Mouse (Mus musculus): ENCODE data around the gene Kdm5a.

The Kdm5a gene

GRCm38 (mm10) chr6:120442171-120442749 lies 78.3 kb downstream of the Kdm5a start:
- no peak for DNase-seq (ENCODE audit: low spot score)

GRCm38 (mm10) chr6:120443363-120444355 lies 79.7 kb downstream of the Kdm5a start:
- no peak for DNase-seq (ENCODE audit: low spot score)

- no peak for DNase-seq (ENCODE audit: low spot score)
Observed at GRCm38 (mm10) chr6:120450208-120450607, 86.3 kb downstream of the Kdm5a start.

- DNase-seq (ENCODE audit: low spot score), result no peak
Observed at GRCm38 (mm10) chr6:120452384-120453102, 88.6 kb downstream of the Kdm5a start.

GRCm38 (mm10) chr6:120453103-120453445 lies 89.2 kb downstream of the Kdm5a start:
- DNase-seq (ENCODE audit: low spot score), result peak; percentile 20

- no peak for DNase-seq (ENCODE audit: low spot score)
Observed at GRCm38 (mm10) chr6:120453556-120453955, 89.6 kb downstream of the Kdm5a start.

GRCm38 (mm10) chr6:120454627-120455077 lies 90.7 kb downstream of the Kdm5a start:
- no peak for DNase-seq (ENCODE audit: low spot score)

- DNase-seq (ENCODE audit: low spot score), result no peak
Observed at GRCm38 (mm10) chr6:120457074-120457473, 93.2 kb downstream of the Kdm5a start.

- no peak for DNase-seq (ENCODE audit: low spot score)
Observed at GRCm38 (mm10) chr6:120457751-120458150, 93.8 kb downstream of the Kdm5a start.

- DNase-seq (ENCODE audit: low spot score), result no peak
Observed at GRCm38 (mm10) chr6:120461217-120461616, 97.3 kb downstream of the Kdm5a start.

GRCm38 (mm10) chr6:120462251-120462650 lies 98.3 kb downstream of the Kdm5a start:
- no peak for DNase-seq (ENCODE audit: low spot score)

GRCm38 (mm10) chr6:120463086-120463871 lies 99.4 kb downstream of the Kdm5a start, which contains the start of gene Il17ra:
TSS of gene Il17ra (plus strand) at chr6:120463247.
- peak; percentile 85 for DNase-seq (ENCODE audit: low spot score)

GRCm38 (mm10) chr6:120463884-120464283 lies 100.0 kb downstream of the Kdm5a start:
- DNase-seq (ENCODE audit: low spot score), result peak; percentile 41

GRCm38 (mm10) chr6:120464406-120464939 lies 100.5 kb downstream of the Kdm5a start:
- DNase-seq (ENCODE audit: low spot score), result no peak

GRCm38 (mm10) chr6:120465393-120465792 lies 101.5 kb downstream of the Kdm5a start:
- DNase-seq (ENCODE audit: low spot score), result no peak

- peak; percentile 61 for DNase-seq (ENCODE audit: low spot score)
Observed at GRCm38 (mm10) chr6:120466609-120467329, 102.8 kb downstream of the Kdm5a start.

GRCm38 (mm10) chr6:120468259-120468658 lies 104.3 kb downstream of the Kdm5a start:
- no peak for DNase-seq (ENCODE audit: low spot score)

- no peak for DNase-seq (ENCODE audit: low spot score)
Observed at GRCm38 (mm10) chr6:120469268-120469667, 105.3 kb downstream of the Kdm5a start.

GRCm38 (mm10) chr6:120469770-120470169 lies 105.8 kb downstream of the Kdm5a start:
- DNase-seq (ENCODE audit: low spot score), result no peak

GRCm38 (mm10) chr6:120470666-120471065 lies 106.7 kb downstream of the Kdm5a start:
- DNase-seq (ENCODE audit: low spot score), result peak; percentile 57

- DNase-seq (ENCODE audit: low spot score), result no peak
Observed at GRCm38 (mm10) chr6:120471991-120472441, 108.1 kb downstream of the Kdm5a start.
